Mouse (Mus musculus): ENCODE measurements around the gene Oaz2. TPM values are rescaled to one million over a fixed set of nuclear protein-coding genes. Genes with fewer than 3 reads are reported as not detected.

Gene Oaz2
- polyA plus RNA-seq, 1 experiment = 13.6 TPM

DNA sequence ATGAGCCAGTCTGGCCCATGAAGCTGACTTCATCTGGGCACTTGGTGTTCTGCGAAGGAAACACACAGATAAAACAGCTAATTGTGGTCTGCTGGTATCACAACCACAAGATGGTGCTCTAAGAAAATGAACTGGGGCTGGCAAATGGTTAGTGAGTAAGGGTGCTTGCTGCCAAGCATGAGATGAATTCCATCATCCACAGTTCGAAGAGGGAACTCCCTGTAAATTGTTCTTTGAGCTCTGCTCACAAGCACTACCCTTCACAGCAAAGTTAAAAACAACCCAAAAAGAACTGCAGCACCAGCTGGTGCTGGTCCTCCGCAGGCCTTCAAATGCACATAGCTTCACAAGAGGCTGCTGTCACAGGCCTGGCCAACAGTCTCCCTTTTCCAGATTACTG is 27.8 kb downstream of the Oaz2 start:
- H3K27me3 ChIP-seq (ENCODE audit: control insufficient read depth) = no peaks in the 10 kb centered on the region
- peaks cover 82% of the 10 kb centered on the region for H3K36me3 ChIP-seq (ENCODE audit: control insufficient read depth)
- H3K9me3 ChIP-seq (ENCODE audit: control insufficient read depth, low read length) = no peaks in the 10 kb centered on the region
- H3K4me1 ChIP-seq (ENCODE audit: control insufficient read depth) = no peaks in the 10 kb centered on the region; the same call in 1 of the 2 replicates
- H3K4me3 ChIP-seq (replicated peaks) = no peak overlapping the region
- TF ChIP-seq GATA1 (IDR thresholded peaks at IDR 0.05; ENCODE audit: low read length) (no peak), TAL1 (IDR thresholded peaks at IDR 0.05; ENCODE audit: low read length) (no peak)

DNA sequence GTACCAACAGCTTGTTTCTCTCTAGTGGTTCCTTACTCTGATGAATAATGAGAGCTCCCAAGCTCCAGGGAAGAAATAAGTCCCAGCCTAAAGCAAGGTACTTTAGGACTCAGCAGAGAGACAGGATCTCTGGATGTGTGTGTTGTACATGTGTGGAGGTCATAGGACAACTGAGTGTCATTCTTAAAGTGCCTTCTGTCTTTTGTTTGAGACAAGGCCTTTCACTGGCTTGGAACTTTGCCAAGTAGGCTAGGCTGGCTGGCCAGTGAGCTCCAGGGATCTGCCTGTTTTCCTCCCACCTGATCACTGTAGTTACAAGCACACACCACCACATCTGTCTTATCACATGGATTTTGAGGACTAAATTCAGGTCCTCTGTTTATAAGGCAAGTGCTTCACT is 28.5 kb downstream of the Oaz2 start:
- no peaks in the 10 kb centered on the region; the same call in 1 of the 2 replicates for H3K4me1 ChIP-seq (ENCODE audit: control insufficient read depth)
- H3K9me3 ChIP-seq (ENCODE audit: control insufficient read depth, low read length) = no peaks in the 10 kb centered on the region
- TF ChIP-seq TAL1 (IDR thresholded peaks at IDR 0.05; ENCODE audit: low read length) (no peak), GATA1 (IDR thresholded peaks at IDR 0.05; ENCODE audit: low read length) (no peak)
- H3K4me3 ChIP-seq (replicated peaks) = no peak overlapping the region
- peaks cover 85% of the 10 kb centered on the region for H3K36me3 ChIP-seq (ENCODE audit: control insufficient read depth)
- H3K27me3 ChIP-seq (ENCODE audit: control insufficient read depth) = no peaks in the 10 kb centered on the region

DNA sequence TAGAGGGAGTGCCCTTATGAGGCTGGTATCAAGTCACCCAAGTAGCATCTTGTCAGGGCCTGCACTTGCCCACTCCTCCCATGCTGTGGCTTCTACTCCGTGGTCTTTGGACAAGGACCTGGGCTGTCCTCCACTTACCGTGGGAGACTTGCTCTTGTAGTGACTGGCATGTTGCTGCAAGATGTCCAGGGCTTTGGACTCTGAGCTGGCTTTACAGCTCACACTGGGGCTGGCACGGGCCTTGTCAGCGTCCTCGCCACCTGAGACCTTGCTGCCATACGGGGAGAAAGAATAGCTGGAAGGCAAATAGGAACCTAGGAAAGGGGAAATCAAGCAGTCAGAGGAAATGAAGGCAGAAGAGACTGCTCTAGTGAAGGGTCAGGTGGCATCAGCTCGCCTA is 29.6 kb downstream of the Oaz2 start:
- no peak for TF ChIP-seq TAL1 (IDR thresholded peaks at IDR 0.05; ENCODE audit: low read length)
- TF ChIP-seq GATA1 (IDR thresholded peaks at IDR 0.05; ENCODE audit: low read length) = no peak
- no peaks in the 10 kb centered on the region; the same call in 1 of the 2 replicates for H3K4me1 ChIP-seq (ENCODE audit: control insufficient read depth)
- H3K36me3 ChIP-seq (ENCODE audit: control insufficient read depth) = peaks cover 88% of the 10 kb centered on the region

DNA sequence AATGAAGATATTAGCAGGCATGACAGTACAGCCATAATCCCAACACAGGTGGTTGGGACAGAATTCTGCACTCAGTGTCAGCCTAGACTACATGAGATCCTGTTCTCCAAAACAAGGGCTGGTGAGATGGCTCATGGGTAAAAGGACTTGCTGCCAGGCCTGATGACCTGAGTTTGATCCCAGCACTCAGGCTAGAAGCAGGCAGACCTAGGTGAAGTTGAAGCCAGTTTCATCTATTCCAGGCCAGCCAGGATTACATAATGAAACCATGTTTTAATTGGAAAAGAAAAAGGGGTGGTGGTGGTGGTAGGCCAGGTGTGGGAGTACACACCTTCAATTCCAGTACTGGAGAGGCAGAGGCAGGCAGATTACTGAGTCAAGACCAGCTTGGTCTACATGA is 30.2 kb downstream of the Oaz2 start:
- Histone ChIP-seq H3K4me3 (replicated peaks) (no peak overlapping the region), H3K27me3 (ENCODE audit: control insufficient read depth) (no peaks in the 10 kb centered on the region), H3K9me3 (ENCODE audit: control insufficient read depth, low read length) (no peaks in the 10 kb centered on the region), H3K36me3 (ENCODE audit: control insufficient read depth) (peaks cover 90% of the 10 kb centered on the region), H3K4me1 (ENCODE audit: control insufficient read depth) (no peaks in the 10 kb centered on the region; the same call in 1 of the 2 replicates)
- TF ChIP-seq TAL1 (IDR thresholded peaks at IDR 0.05; ENCODE audit: low read length) = no peak
- TF ChIP-seq GATA1 (IDR thresholded peaks at IDR 0.05; ENCODE audit: low read length) = no peak

More for the DNA sequence above, 29.6 kb downstream of the Oaz2 start:
- no peak overlapping the region for H3K4me3 ChIP-seq (replicated peaks)
- no peaks in the 10 kb centered on the region for H3K27me3 ChIP-seq (ENCODE audit: control insufficient read depth)
- no peaks in the 10 kb centered on the region for H3K9me3 ChIP-seq (ENCODE audit: control insufficient read depth, low read length)

DNA sequence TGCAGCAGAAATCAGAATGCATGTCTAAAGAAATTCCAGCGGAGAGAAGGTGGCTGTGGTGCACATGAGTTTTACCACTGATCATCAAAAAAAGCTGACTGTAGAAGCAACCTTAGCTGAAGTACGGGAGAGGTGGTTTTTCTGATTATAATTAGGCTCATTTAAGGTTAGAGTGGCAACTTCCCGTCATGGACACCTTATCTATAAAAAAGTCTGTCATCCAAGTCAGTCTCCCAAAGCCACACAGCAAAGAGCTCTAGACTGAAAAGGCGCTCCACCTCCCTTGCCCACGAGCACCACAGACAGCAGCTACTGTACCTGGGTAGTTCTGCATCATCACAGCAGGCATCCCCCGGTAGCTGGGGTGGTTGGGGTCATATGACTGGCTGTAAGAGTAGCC is 32.7 kb downstream of the Oaz2 start:
- H3K36me3 ChIP-seq (ENCODE audit: control insufficient read depth) = peaks cover 83% of the 10 kb centered on the region
- H3K4me3 ChIP-seq (replicated peaks) = no peak overlapping the region
- H3K4me1 ChIP-seq (ENCODE audit: control insufficient read depth) = no peaks in the 10 kb centered on the region; the same call in 1 of the 2 replicates

DNA sequence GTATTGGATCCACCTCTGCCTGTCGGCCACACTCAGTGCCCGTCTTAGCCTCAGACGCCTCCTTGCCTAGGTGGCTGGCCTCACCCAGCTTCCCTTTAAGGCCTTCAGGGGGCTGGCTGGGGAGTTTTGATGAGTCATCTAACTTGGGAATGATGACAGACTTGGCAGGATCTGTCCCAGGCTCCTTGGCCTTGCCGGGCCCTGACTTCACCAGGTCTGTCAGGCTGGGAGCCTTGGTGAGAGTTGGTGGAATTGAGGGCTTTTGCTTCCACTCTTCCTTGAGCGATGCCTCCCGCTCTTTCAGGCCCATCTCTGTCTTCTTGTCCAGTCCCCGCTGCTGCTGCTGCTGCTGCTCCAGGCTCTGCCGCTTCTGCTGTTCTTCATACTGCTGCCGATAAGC is 34.5 kb downstream of the Oaz2 start:
- Histone ChIP-seq H3K27me3 (ENCODE audit: control insufficient read depth) (no peaks in the 10 kb centered on the region), H3K9me3 (ENCODE audit: control insufficient read depth, low read length) (no peaks in the 10 kb centered on the region), H3K4me1 (ENCODE audit: control insufficient read depth) (no peaks in the 10 kb centered on the region; the same call in 1 of the 2 replicates), H3K4me3 (replicated peaks) (no peak overlapping the region), H3K36me3 (ENCODE audit: control insufficient read depth) (peaks cover 66% of the 10 kb centered on the region)
- TF ChIP-seq GATA1 (IDR thresholded peaks at IDR 0.05; ENCODE audit: low read length) (no peak), TAL1 (IDR thresholded peaks at IDR 0.05; ENCODE audit: low read length) (no peak)

More for the DNA sequence above, 32.7 kb downstream of the Oaz2 start:
- H3K9me3 ChIP-seq (ENCODE audit: control insufficient read depth, low read length) = no peaks in the 10 kb centered on the region
- TF ChIP-seq TAL1 (IDR thresholded peaks at IDR 0.05; ENCODE audit: low read length) (no peak), GATA1 (IDR thresholded peaks at IDR 0.05; ENCODE audit: low read length) (no peak)
- H3K27me3 ChIP-seq (ENCODE audit: control insufficient read depth) = no peaks in the 10 kb centered on the region

DNA sequence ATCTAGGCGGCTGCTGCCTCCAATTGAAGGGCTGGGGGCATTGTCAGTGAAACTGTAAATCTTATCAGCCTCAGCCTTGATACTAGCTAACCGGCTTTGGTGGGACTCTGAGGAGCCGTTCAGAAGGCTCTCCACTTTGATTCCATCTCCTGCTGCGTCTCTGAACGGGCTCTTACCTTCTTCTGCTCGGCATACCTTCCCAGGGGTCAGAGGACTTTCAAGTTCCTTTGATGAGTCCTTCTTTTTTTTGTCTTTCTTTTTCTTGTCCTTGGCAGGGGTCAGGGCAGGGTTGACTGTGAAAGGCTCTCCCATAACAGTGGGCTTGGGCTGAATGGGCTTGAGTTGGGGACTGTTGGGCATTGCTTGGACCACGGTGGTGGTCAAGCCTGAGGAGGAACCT is 35.4 kb downstream of the Oaz2 start:
- Histone ChIP-seq H3K4me3 (replicated peaks) (no peak overlapping the region), H3K9me3 (ENCODE audit: control insufficient read depth, low read length) (no peaks in the 10 kb centered on the region), H3K4me1 (ENCODE audit: control insufficient read depth) (no peaks in the 10 kb centered on the region; the same call in 1 of the 2 replicates), H3K27me3 (ENCODE audit: control insufficient read depth) (no peaks in the 10 kb centered on the region), H3K36me3 (ENCODE audit: control insufficient read depth) (peaks cover 56% of the 10 kb centered on the region)
- TF ChIP-seq GATA1 (IDR thresholded peaks at IDR 0.05; ENCODE audit: low read length) = no peak
- TF ChIP-seq TAL1 (IDR thresholded peaks at IDR 0.05; ENCODE audit: low read length) = no peak

DNA sequence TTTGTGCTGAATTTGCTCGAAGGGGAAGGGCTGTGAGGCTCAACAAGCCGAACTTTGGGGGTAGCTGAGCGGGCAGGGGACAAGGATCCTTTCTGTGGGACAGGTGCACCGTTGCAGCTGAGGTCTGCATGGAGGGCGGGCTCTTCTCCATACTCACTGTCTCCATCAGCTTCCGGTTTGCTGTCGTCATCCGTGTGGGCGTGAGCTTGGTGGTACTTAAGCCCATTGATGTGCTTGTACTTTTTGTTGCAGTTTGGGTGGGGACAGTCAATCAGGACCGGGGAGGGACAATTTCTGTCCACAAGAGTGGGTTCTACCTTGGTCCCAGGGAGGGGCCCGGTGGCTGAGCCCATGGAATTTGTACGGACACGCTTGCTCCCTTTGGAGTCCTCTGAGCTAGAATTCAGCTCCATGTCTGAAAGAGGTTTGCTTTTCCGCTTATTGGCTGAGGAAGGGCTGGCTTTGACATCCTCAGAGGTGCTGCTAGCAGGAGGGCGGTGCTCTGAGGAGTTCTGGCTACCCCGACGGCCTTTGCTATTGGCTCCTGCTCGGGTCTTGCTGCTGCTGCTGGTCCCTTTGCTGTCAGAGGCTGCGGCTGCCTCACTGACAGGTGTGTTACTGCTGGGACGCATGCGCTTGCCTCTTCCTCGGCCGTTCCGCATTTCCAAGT is 36.3 kb downstream of the Oaz2 start:
- Histone ChIP-seq H3K4me1 (ENCODE audit: control insufficient read depth) (no peaks in the 10 kb centered on the region; the same call in 1 of the 2 replicates), H3K36me3 (ENCODE audit: control insufficient read depth) (peaks cover 49% of the 10 kb centered on the region), H3K27me3 (ENCODE audit: control insufficient read depth) (no peaks in the 10 kb centered on the region), H3K4me3 (replicated peaks) (no peak overlapping the region), H3K9me3 (ENCODE audit: control insufficient read depth, low read length) (no peaks in the 10 kb centered on the region)
- no peak for TF ChIP-seq TAL1 (IDR thresholded peaks at IDR 0.05; ENCODE audit: low read length)
- TF ChIP-seq GATA1 (IDR thresholded peaks at IDR 0.05; ENCODE audit: low read length) = no peak

DNA sequence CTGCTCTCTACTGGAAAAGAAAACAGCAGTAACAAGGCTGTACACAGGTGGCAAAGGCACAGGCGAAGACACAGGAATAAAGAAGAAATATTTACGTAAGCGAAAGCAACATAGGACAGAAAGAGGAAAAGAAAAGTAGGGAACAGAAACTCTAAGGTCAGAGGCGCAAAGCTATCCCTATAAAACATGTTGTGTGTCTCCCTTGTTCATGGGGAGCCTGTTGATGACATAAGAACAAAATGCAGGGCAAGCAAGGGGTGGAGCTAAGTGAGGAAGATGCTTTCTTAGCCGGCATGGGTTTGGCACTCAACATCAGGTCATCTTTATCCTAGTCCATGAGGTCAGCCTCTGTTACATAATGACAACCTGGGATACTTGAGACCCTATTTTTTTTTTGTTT is 50.4 kb downstream of the Oaz2 start:
- TF ChIP-seq TAL1 (IDR thresholded peaks at IDR 0.05; ENCODE audit: low read length) (no peak), GATA1 (IDR thresholded peaks at IDR 0.05; ENCODE audit: low read length) (no peak)
- no peak overlapping the region for H3K4me3 ChIP-seq (replicated peaks)
- no peaks in the 10 kb centered on the region; the same call in 1 of the 2 replicates for H3K4me1 ChIP-seq (ENCODE audit: control insufficient read depth)
- no peaks in the 10 kb centered on the region for H3K9me3 ChIP-seq (ENCODE audit: control insufficient read depth, low read length)
- no peaks in the 10 kb centered on the region for H3K27me3 ChIP-seq (ENCODE audit: control insufficient read depth)
- H3K36me3 ChIP-seq (ENCODE audit: control insufficient read depth) = peaks cover 2% of the 10 kb centered on the region; the same call in 1 of the 2 replicates
